Mouse (Mus musculus) urinary bladder, postnatal 25 days (tissue): Measurements from ENCODE around the gene Zc3h4.

ENCODE experiments used
- DNase-seq: peaks from one replicate; pipeline ENCODE4 v3.0.0; 2022; ENCODE audit warnings: low spot score

Gene Zc3h4

GRCm38 (mm10) chr7:16475764-16476599 is 75.3 kb downstream of the Zc3h4 start:
- DNase-seq, result no peak

GRCm38 (mm10) chr7:16476600-16476989 is 75.9 kb downstream of the Zc3h4 start:
- no peak for DNase-seq

- no peak for DNase-seq
Observed at GRCm38 (mm10) chr7:16477628-16478027, 76.9 kb downstream of the Zc3h4 start, which contains the start of gene Npas1. TSS of gene Npas1 (minus strand) at chr7:16477728.
